Mouse (Mus musculus) CH12.LX (cell line): ENCODE measurements around the gene Pde1a. TPM values are rescaled to one million over a fixed set of nuclear protein-coding genes. Genes with fewer than 3 reads are reported as not detected.
A peak's percentile ranks its signal among the peaks of the same experiment; 100 is the strongest.

Experiments
- DNase-seq: peaks from one replicate; pipeline ENCODE4 v3.0.0-alpha.2; 2013; ENCODE audit errors: extremely low read depth
- H3K27ac ChIP-seq: 2 replicates; pipeline ENCODE4 v1.5.1; 2012; ENCODE audit warnings: low read depth, mild to moderate bottlenecking, control low read depth, moderate library complexity; ENCODE audit not compliant: insufficient read depth
- H3K27me3 ChIP-seq: replicated peaks from 2 replicates; pipeline ENCODE3; 2012; ENCODE audit warnings: inconsistent platforms
- H3K36me3 ChIP-seq, 2 experiments: replicated peaks in 1 of 2; 2 replicates each; pipeline versions ENCODE3 to v1.6.1; 2012; ENCODE audit warnings: inconsistent platforms in 1 of 2, low read length in 1 of 2, mild to moderate bottlenecking in 1 of 2, mixed read lengths in 1 of 2, moderate library complexity in 1 of 2; ENCODE audit not compliant: control insufficient read depth in 1 of 2, insufficient read depth in 1 of 2
- H3K4me1 ChIP-seq, 2 experiments: 2 replicates each; pipeline ENCODE4 v1.6.1; 2012; ENCODE audit warnings: inconsistent platforms in 1 of 2, moderate library complexity in 1 of 2; ENCODE audit not compliant: insufficient read depth in 2 of 2, control insufficient read depth in 1 of 2
- H3K4me2 ChIP-seq: 2 replicates; pipeline ENCODE4 v1.6.1; 2012; ENCODE audit warnings: low read depth, mild to moderate bottlenecking, control low read depth; ENCODE audit not compliant: poor library complexity, insufficient read depth, severe bottlenecking
- H3K4me3 ChIP-seq, 3 experiments: fragments of 150-350 bp in 1 of 3; sonication (generic) in 1 of 3; replicated peaks in 1 of 3; 2 replicates each; pipeline versions ENCODE3 to v1.5.1; 2011 to 2012; ENCODE audit warnings: low read depth in 2 of 3, low read length in 2 of 3, mild to moderate bottlenecking in 2 of 3, moderate library complexity in 2 of 3, control low read depth in 1 of 3, improper control_type of control experiment in 1 of 3, inconsistent platforms in 1 of 3, mixed read lengths in 1 of 3; ENCODE audit not compliant: poor library complexity in 1 of 3
- H3K79me2 ChIP-seq: replicated peaks from 2 replicates; pipeline ENCODE4 v1.6.1; 2012; ENCODE audit warnings: mild to moderate bottlenecking, moderate library complexity; ENCODE audit not compliant: control insufficient read depth, poor library complexity, insufficient read depth, severe bottlenecking; ENCODE audit errors: extremely low read depth
- H3K9ac ChIP-seq: 2 replicates; pipeline ENCODE4 v1.6.1; 2012; ENCODE audit warnings: low read depth, mild to moderate bottlenecking, control low read depth, moderate library complexity; ENCODE audit not compliant: insufficient read depth
- H3K9me3 ChIP-seq: replicated peaks from 2 replicates; pipeline ENCODE3; 2012; ENCODE audit warnings: low read length, inconsistent platforms, mixed read lengths
- CHD1 ChIP-seq: IDR thresholded peaks from 2 replicates; pipeline ENCODE4 v1.6.1; 2012; ENCODE audit warnings: low read depth, low read length, improper control_type of control experiment, inconsistent platforms
- CHD2 ChIP-seq: IDR thresholded peaks from 2 replicates; pipeline ENCODE4 v1.6.1; 2011; ENCODE audit warnings: low read length, improper control_type of control experiment
- ELF1 ChIP-seq: IDR thresholded peaks from 2 replicates; pipeline ENCODE4 v1.6.1; 2014; ENCODE audit warnings: low read depth, mild to moderate bottlenecking, inconsistent platforms, low read length, improper control_type of control experiment
- EP300 ChIP-seq: IDR thresholded peaks from 2 replicates; pipeline ENCODE4 v1.6.1; 2011; ENCODE audit warnings: low read length, improper control_type of control experiment
- ETS1 ChIP-seq: conservative IDR thresholded peaks from 2 replicates; pipeline ENCODE4 v1.6.1; 2012; ENCODE audit warnings: low read depth, mild to moderate bottlenecking, inconsistent platforms, low read length, improper control_type of control experiment, moderate library complexity
- HCFC1 ChIP-seq: IDR thresholded peaks from 2 replicates; pipeline ENCODE4 v1.6.1; 2012; ENCODE audit warnings: low read depth, mild to moderate bottlenecking, inconsistent platforms, low read length, improper control_type of control experiment
- IRF4 ChIP-seq: IDR thresholded peaks from 2 replicates; pipeline ENCODE4 v1.6.1; 2014; ENCODE audit warnings: low read depth, mild to moderate bottlenecking, inconsistent platforms, low read length, improper control_type of control experiment
- MAFK ChIP-seq: IDR thresholded peaks from 2 replicates; pipeline ENCODE4 v1.6.1; 2011; ENCODE audit warnings: low read length, improper control_type of control experiment; ENCODE audit not compliant: insufficient replicate concordance
- MEF2A ChIP-seq: IDR thresholded peaks from 2 replicates; pipeline ENCODE4 v1.6.1; 2014; ENCODE audit warnings: low read depth, mild to moderate bottlenecking, inconsistent platforms, low read length, improper control_type of control experiment, borderline replicate concordance
- NELFE ChIP-seq: IDR thresholded peaks from 2 replicates; pipeline ENCODE4 v1.6.1; 2011; ENCODE audit warnings: low read depth, low read length, improper control_type of control experiment
- NRF1 ChIP-seq: IDR thresholded peaks from 2 replicates; pipeline ENCODE4 v1.6.1; 2014; ENCODE audit warnings: low read depth, mild to moderate bottlenecking, inconsistent platforms, low read length, improper control_type of control experiment, moderate library complexity
- PAX5 ChIP-seq: IDR thresholded peaks from 2 replicates; pipeline ENCODE4 v1.6.1; 2012; ENCODE audit warnings: low read length, inconsistent platforms, mixed read lengths
- TBP ChIP-seq: conservative IDR thresholded peaks from 2 replicates; pipeline ENCODE4 v1.6.1; 2011; ENCODE audit warnings: low read depth, low read length, improper control_type of control experiment
- UBTF ChIP-seq: IDR thresholded peaks from 2 replicates; pipeline ENCODE4 v1.6.1; 2012; ENCODE audit warnings: low read depth, mild to moderate bottlenecking, inconsistent platforms, low read length, improper control_type of control experiment, moderate library complexity
- ZKSCAN1 ChIP-seq: IDR thresholded peaks from 2 replicates; pipeline ENCODE4 v1.6.1; 2012; ENCODE audit warnings: low read depth, inconsistent platforms, low read length, improper control_type of control experiment, borderline replicate concordance
- ZNF384 ChIP-seq: IDR thresholded peaks from 2 replicates; pipeline ENCODE4 v1.6.1; 2012; ENCODE audit warnings: low read depth, low read length, improper control_type of control experiment, inconsistent platforms
- dilution Hi-C: fragments of 300-500 bp; cut with MboI; formaldehyde crosslinking; loops from 2 replicates; pipeline ENCODE4 v1.14.3; 2020; ENCODE audit warnings: low sequenced_read_pairs; ENCODE audit not compliant: extremely low pct_unique_long_range_greater_than_20kb, extremely low pct_ligation_motif_present
- in situ Hi-C: fragments of 300-500 bp; cut with MboI; formaldehyde crosslinking; loops from 3 replicates; pipeline ENCODE4 v1.14.3; 2019; ENCODE audit warnings: low sequenced_read_pairs, low pct_ligation_motif_present, low pct_unique_long_range_greater_than_20kb, mixed read lengths
- polyA plus RNA-seq: library from polyadenylated mRNA; unstranded; fragments of >175 nt; gene quantifications from 2 replicates; pipeline ENCODE4 v1.2.1, GENCODE M21; 2012; ENCODE audit warnings: low read depth; ENCODE audit not compliant: insufficient read length
- total RNA-seq, 2 experiments: library from RNA; depleted of rRNA; stranded (reverse); fragments of 300-350 nt in 1 of 2; fragments of >200 nt in 1 of 2; gene quantifications; 2 replicates each; pipeline ENCODE4 v1.2.3; 2012 to 2014

Pde1a gene
- total and polyA plus RNA-seq, 3 experiments = 0.05 to 0.08 TPM; not detected in 1

DNA sequence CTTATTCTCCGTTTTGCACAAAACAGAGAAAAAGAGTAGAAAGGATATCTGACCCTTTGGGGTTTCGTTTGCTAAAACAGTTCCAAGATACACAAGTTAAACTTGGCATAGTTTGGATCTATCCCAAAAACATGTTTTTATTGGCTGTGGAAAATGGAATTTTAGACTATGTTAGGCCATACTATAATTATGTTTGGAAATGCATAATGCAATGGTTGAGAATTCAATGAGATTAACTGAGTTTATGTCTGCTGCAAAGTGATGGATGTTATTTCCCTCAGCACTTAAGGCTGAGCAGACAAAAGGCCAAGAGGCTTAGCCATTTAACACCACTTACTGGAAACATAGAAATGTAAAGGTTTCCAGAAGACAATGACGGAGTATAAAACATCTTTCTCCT lies 75.2 kb downstream of the Pde1a start:
- no peak for DNase-seq
- H3K4me3 ChIP-seq = no peak overlapping the region
- H3K9ac ChIP-seq = no peak overlapping the region
- TF ChIP-seq UBTF = no peak
- no peak for TF ChIP-seq ZNF384
- no peak for TF ChIP-seq MAFK
- no peak for TF ChIP-seq TBP
- no peak for TF ChIP-seq CHD1
- no peak for TF ChIP-seq IRF4
- no peak for TF ChIP-seq NELFE
- no peak for TF ChIP-seq PAX5
- TF ChIP-seq EP300 = no peak
- TF ChIP-seq, all 38 proteins: peak for 0
- Histone ChIP-seq H3K4me1 (no peaks in the 10 kb centered on the region), H3K27ac (no peak overlapping the region), H3K4me2 (no peak overlapping the region), H3K36me3 (no peaks in the 10 kb centered on the region), H3K9me3 (no peaks in the 10 kb centered on the region), H3K27me3 (no peaks in the 10 kb centered on the region), H3K79me2 (no peaks in the 10 kb centered on the region)
- in situ Hi-C loops = no loop called here
- dilution Hi-C loops = no loop called here

DNA sequence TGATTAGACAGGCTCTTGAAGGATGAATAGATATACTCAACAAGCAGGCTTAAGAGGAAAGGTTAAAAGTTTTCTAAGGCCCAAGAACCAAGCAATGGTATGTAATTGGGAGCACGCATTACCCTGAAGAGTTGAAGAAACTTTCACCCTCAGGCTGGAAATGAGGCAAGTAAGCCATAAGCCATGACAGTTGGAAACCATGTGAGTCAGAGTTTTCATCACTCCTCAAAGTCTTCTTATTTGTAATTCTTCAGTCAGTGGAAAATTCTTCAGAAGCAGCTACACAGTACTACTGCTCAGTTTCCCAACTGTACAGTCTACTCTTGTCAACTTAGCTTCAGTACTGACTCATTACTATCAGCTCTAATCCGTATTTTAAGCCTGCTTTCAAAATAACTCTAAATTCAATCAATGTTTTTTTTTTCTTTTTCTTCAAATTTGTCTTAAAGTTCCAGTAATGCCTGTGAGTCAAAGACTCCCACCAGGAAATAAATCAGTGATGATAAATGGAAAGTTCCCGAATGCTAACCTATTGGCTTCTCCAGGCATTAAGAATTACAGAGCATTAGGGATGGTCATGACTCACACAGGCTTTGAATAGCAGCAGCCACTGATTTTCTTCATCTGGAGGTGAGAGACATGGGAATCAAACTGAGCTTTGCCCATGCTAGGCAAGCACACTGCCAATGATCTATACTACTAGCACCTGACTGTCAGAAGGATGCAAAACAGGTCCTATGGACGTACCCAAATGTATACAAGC lies 82.3 kb downstream of the Pde1a start:
- H3K79me2 ChIP-seq = no peaks in the 10 kb centered on the region
- dilution Hi-C loops = no loop called here

DNA sequence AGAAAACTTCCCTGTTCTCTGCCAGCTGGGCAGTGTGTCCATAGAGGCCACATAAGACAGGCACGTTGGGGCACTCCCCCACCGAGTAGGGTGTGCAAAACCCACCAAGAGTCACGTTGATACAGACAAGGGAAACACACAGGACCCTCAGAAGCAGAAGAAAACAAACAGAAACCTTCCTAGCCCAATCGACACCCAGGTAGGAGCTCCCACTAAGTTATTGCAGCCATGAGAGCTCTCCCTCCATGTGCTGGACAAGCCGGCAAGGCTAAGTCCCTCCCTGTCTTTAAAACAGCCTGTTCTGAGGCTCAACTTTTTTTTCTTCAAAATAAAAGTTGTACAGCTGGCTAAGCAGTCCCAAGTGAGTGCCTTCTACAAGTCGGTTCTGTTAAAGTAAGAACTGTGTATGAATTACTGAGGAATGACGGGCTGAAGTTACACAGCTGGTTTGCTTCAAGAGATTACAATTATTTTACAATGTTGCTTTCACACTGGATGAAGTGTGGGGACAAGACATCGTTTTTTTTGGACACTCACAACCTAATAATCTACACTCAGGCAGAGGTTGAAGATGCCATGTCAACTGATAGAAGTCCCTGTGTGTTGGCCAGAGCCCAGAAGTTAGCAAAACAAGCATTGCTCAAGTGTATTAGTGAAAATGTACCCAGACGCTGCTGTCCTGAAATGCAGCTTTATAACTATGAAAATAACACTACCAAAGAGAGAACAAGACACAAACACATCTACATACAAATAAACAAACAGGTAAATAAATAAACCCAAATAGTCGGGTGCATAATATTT lies 90.4 kb downstream of the Pde1a start:
- H3K9ac ChIP-seq = no peak overlapping the region
- in situ Hi-C loops = no loop called here
- no peaks in the 10 kb centered on the region for H3K4me1 ChIP-seq
- no peak for DNase-seq
- dilution Hi-C loops = no loop called here
- H3K27me3 ChIP-seq = no peaks in the 10 kb centered on the region
- no peaks in the 10 kb centered on the region for H3K79me2 ChIP-seq
- no peak overlapping the region for H3K4me3 ChIP-seq
- no peaks in the 10 kb centered on the region for H3K9me3 ChIP-seq
- H3K36me3 ChIP-seq = no peaks in the 10 kb centered on the region
- H3K4me2 ChIP-seq = 0 out of 2 replicates have a peak overlapping the region, but pooled peaks have one; percentile 37
- no peak overlapping the region for H3K27ac ChIP-seq
- TF ChIP-seq HCFC1 (no peak), ZKSCAN1 (no peak), NRF1 (no peak), ELF1 (no peak), MAFK (no peak)

More for the DNA sequence above, 82.3 kb downstream of the Pde1a start:
- no peaks in the 10 kb centered on the region for H3K4me1 ChIP-seq
- H3K36me3 ChIP-seq = no peaks in the 10 kb centered on the region
- TF ChIP-seq MEF2A (no peak), ETS1 (no peak), CHD2 (no peak), ELF1 (no peak)
- DNase-seq = no peak
- no peak overlapping the region for H3K9ac ChIP-seq
- in situ Hi-C loops = no loop called here
- H3K27ac ChIP-seq = no peak overlapping the region
- no peaks in the 10 kb centered on the region for H3K9me3 ChIP-seq
- H3K27me3 ChIP-seq = no peaks in the 10 kb centered on the region
- no peak overlapping the region for H3K4me2 ChIP-seq
- no peak overlapping the region for H3K4me3 ChIP-seq
